Mouse (Mus musculus) forebrain, embryonic 12.5 days (tissue): ENCODE measurements around the gene Prkcq. TPM values are rescaled to one million over a fixed set of nuclear protein-coding genes. Genes with fewer than 3 reads are reported as not detected.

Experiments
- ATAC-seq: fragments of 200-750 bp; cut with Nextera tagmentation; 2 replicates; pipeline ENCODE4 v1.8.0; 2017; ENCODE audit warnings: moderate TSS enrichment; ENCODE audit not compliant: low FRiP score
- H3K27ac ChIP-seq: fragments of 300-500 bp; sonication (generic); 2 replicates; pipeline ENCODE4 v1.5.1; 2016; ENCODE audit warnings: mild to moderate bottlenecking
- H3K27me3 ChIP-seq: fragments of 300-500 bp; sonication (generic); 2 replicates; pipeline ENCODE4 v1.6.1; 2016; ENCODE audit warnings: mild to moderate bottlenecking
- H3K36me3 ChIP-seq: fragments of 300-500 bp; sonication (generic); replicated peaks from 2 replicates; pipeline ENCODE4 v1.6.1; 2016; ENCODE audit warnings: mild to moderate bottlenecking
- H3K4me1 ChIP-seq: fragments of 300-500 bp; sonication (generic); 2 replicates; pipeline ENCODE4 v1.6.1; 2016
- H3K4me2 ChIP-seq: fragments of 300-500 bp; sonication (generic); 2 replicates; pipeline ENCODE4 v1.6.1; 2016; ENCODE audit warnings: mild to moderate bottlenecking, moderate library complexity
- H3K4me3 ChIP-seq: fragments of 300-500 bp; sonication (generic); replicated peaks from 2 replicates; pipeline ENCODE4 v1.5.1; 2016; ENCODE audit warnings: mild to moderate bottlenecking
- H3K9ac ChIP-seq: fragments of 300-500 bp; sonication (generic); 2 replicates; pipeline ENCODE4 v1.6.1; 2016; ENCODE audit warnings: mild to moderate bottlenecking
- H3K9me3 ChIP-seq: fragments of 300-500 bp; sonication (generic); 2 replicates; pipeline ENCODE4 v1.6.1; 2016
- WGBS: fragments of 180-500 bp; shearing (Covaris S2); methylation state at CpG from one replicate; pipeline ENCODE4 v1.1.7; 2016; 5-methylcytosine and 5-hydroxymethylcytosine counted together
- polyA plus RNA-seq: library from polyadenylated mRNA; unstranded; fragments of >200 nt; fragmentation: Nextera tagmentation; extraction: Ambion mirVana; gene quantifications from 2 replicates; pipeline ENCODE4 v1.2.1, GENCODE M21; 2016

The Prkcq gene
- polyA plus RNA-seq, 1 experiment from 2014 or later, result 1.3 TPM

DNA sequence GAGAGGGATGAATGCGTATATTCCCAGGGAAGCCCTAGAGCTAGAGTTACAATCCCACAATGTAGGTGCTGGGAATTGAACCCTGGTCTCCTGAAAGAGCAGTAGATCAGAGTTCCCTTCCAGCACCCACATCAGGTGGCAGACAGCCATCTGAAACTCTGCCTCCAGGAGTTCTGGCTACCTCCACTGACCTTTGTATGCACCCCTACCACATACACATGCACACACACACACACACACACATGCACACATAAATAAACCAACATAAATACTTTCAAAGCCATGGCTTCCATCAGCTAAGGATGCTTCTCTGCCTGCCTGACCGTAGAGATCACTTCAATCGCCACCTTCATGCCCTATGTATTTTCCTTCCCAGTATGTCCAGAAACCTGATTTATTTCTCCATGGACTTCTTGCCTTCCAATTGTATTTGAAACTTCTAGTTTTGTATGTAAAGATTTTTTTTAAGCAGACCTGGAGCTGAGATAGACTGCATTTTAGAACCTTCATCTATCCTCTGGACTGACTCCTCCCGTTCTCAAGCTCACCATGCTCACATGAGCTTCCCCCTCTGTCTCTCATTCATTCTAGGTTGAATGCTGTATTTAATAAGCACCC lies 17.4 kb downstream of the Prkcq start:
- no peak for ATAC-seq
- WGBS, result 93% methylated on average over 4 of the region's 4 CpGs
- H3K27me3 ChIP-seq, result no peaks in the 10 kb centered on the region
- H3K4me2 ChIP-seq, result no peak overlapping the region
- H3K4me3 ChIP-seq, result no peak overlapping the region
- H3K4me1 ChIP-seq, result no peaks in the 10 kb centered on the region
- no peaks in the 10 kb centered on the region for H3K36me3 ChIP-seq
- H3K27ac ChIP-seq, result no peak overlapping the region
- no peak overlapping the region for H3K9ac ChIP-seq
- no peaks in the 10 kb centered on the region for H3K9me3 ChIP-seq

GRCm38 (mm10) chr2:11192281-11193098 lies 20.6 kb downstream of the Prkcq start:
- H3K4me3 ChIP-seq, result no peak overlapping the region
- WGBS, result 78% methylated on average over 12 of the region's 12 CpGs
- ATAC-seq, result no peak
- H3K27me3 ChIP-seq, result no peaks in the 10 kb centered on the region
- no peaks in the 10 kb centered on the region for H3K36me3 ChIP-seq
- no peaks in the 10 kb centered on the region for H3K4me1 ChIP-seq
- no peak overlapping the region for H3K9ac ChIP-seq
- H3K27ac ChIP-seq, result no peak overlapping the region
- H3K4me2 ChIP-seq, result no peak overlapping the region
- H3K9me3 ChIP-seq, result no peaks in the 10 kb centered on the region

- Histone ChIP-seq H3K4me2 (no peak overlapping the region), H3K4me1 (no peaks in the 10 kb centered on the region), H3K27ac (no peak overlapping the region), H3K9ac (no peak overlapping the region), H3K9me3 (no peaks in the 10 kb centered on the region), H3K4me3 (no peak overlapping the region), H3K36me3 (no peaks in the 10 kb centered on the region), H3K27me3 (no peaks in the 10 kb centered on the region)
- no peak for ATAC-seq
- 87% methylated on average over 6 of the region's 6 CpGs for WGBS
Measured at GRCm38 (mm10) chr2:11193099-11193618, 21.3 kb downstream of the Prkcq start.

GRCm38 (mm10) chr2:11194732-11195340 lies 22.9 kb downstream of the Prkcq start:
- 86% methylated on average over 5 of the region's 5 CpGs for WGBS
- Histone ChIP-seq H3K4me2 (no peak overlapping the region), H3K27me3 (no peaks in the 10 kb centered on the region), H3K4me1 (no peaks in the 10 kb centered on the region), H3K27ac (no peak overlapping the region), H3K9ac (no peak overlapping the region), H3K36me3 (no peaks in the 10 kb centered on the region), H3K4me3 (no peak overlapping the region), H3K9me3 (no peaks in the 10 kb centered on the region)
- ATAC-seq, result no peak

DNA sequence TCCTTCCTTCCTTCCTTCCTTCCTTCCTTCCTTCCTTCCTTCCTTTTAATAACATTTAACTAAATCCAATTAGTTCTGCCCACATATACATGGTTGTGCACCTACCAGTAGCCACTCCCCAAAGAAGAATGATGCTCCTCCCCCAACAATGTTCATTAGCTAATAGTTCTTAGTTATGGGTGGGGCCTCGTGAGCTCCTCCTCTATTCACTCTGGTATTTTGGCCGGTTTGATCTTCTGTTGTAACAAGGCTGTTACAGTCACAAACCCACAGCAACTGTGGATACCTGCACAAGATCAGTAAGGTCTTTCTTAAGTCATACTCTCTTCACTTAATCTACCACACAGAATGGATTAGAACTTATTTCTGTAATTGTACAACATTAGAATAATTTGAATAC lies 24.2 kb downstream of the Prkcq start:
- 81% methylated on average over 2 of the region's 2 CpGs for WGBS
- no peak overlapping the region for H3K4me2 ChIP-seq

GRCm38 (mm10) chr2:11196952-11197559 lies 25.1 kb downstream of the Prkcq start:
- no peak overlapping the region for H3K4me2 ChIP-seq
- H3K4me3 ChIP-seq, result no peak overlapping the region
- no peak overlapping the region for H3K9ac ChIP-seq
- H3K27me3 ChIP-seq, result no peaks in the 10 kb centered on the region
- ATAC-seq, result no peak
- no peaks in the 10 kb centered on the region for H3K9me3 ChIP-seq
- H3K4me1 ChIP-seq, result no peaks in the 10 kb centered on the region
- no peaks in the 10 kb centered on the region for H3K36me3 ChIP-seq
- H3K27ac ChIP-seq, result no peak overlapping the region
- WGBS, result 90% methylated on average over 5 of the region's 5 CpGs

More for the DNA sequence above, 24.2 kb downstream of the Prkcq start:
- Histone ChIP-seq H3K36me3 (no peaks in the 10 kb centered on the region), H3K27me3 (no peaks in the 10 kb centered on the region), H3K4me1 (no peaks in the 10 kb centered on the region), H3K27ac (no peak overlapping the region), H3K9me3 (no peaks in the 10 kb centered on the region), H3K4me3 (no peak overlapping the region), H3K9ac (no peak overlapping the region)
- ATAC-seq, result no peak

DNA sequence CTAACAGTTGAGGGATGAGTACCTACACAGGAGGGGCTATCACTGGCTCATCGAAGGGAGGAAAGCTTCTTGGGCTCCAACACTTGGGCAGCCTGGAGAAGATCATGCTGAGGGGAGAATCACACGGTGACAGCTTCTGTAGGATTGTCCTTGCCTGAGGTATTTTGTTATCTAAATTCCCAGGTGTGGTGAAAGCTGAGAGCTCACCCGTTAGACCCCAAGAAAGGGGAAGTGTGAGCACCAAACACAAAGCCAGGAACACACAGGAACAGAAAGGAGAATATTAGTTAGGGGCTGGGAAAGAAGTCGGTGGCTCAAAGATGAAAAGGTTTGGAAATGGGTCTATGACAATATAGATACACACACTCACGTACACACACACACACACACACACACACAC lies 27.7 kb downstream of the Prkcq start:
- Histone ChIP-seq H3K4me3 (no peak overlapping the region), H3K9me3 (no peaks in the 10 kb centered on the region), H3K4me2 (no peak overlapping the region), H3K27me3 (no peaks in the 10 kb centered on the region), H3K36me3 (no peaks in the 10 kb centered on the region), H3K9ac (no peak overlapping the region), H3K4me1 (no peaks in the 10 kb centered on the region), H3K27ac (no peak overlapping the region)
- 86% methylated on average over 5 of the region's 5 CpGs for WGBS
- no peak for ATAC-seq

DNA sequence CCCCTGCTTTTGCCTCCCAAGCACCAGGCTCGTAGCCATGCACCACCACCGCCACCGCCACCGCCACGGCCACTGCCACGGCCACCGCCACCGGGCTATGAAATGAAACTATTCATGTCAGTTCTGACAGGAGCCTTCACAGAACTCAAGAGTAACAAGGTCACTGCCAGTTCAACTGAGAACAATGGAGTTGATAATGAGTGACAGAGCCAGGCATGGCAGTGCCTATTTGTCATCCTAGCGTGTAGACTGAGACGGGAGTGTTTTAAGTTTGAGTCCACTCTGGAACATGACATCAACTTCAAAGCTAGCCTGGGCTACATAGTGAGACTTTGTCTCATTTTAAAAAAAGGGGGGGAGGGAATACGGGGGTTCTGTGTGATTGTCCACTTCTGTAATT lies 30.9 kb downstream of the Prkcq start:
- Histone ChIP-seq H3K27me3 (no peaks in the 10 kb centered on the region), H3K4me1 (no peaks in the 10 kb centered on the region), H3K27ac (no peak overlapping the region), H3K4me3 (no peak overlapping the region), H3K9ac (no peak overlapping the region), H3K4me2 (no peak overlapping the region), H3K9me3 (no peaks in the 10 kb centered on the region), H3K36me3 (no peaks in the 10 kb centered on the region)
- WGBS, result 89% methylated on average over 11 of the region's 11 CpGs
- no peak for ATAC-seq

DNA sequence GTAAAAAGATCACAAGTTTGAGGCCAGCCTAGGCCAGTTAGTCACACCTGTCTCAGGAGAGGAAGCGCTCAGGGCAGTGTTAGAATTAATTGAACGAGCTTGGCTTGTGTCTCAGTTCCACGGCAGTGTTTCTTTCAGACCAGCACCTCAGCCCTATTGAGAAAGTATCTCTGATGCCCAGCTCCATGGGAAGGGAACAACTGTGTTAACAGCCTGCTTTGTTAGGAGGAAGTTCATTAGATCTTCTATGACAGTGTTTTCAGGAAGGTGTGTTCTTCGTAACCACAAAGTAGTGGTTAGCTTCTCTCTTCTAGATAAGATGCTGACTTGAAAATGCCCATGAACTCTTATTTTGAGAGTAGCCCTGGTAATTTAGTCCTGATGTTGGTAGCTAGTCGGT lies 31.4 kb downstream of the Prkcq start:
- H3K4me3 ChIP-seq, result no peak overlapping the region
- WGBS, result 78% methylated on average over 5 of the region's 5 CpGs
- no peak overlapping the region for H3K27ac ChIP-seq
- no peaks in the 10 kb centered on the region for H3K9me3 ChIP-seq
- no peak overlapping the region for H3K4me2 ChIP-seq
- no peaks in the 10 kb centered on the region for H3K36me3 ChIP-seq
- H3K27me3 ChIP-seq, result no peaks in the 10 kb centered on the region
- no peak for ATAC-seq
- no peak overlapping the region for H3K9ac ChIP-seq
- no peaks in the 10 kb centered on the region for H3K4me1 ChIP-seq

DNA sequence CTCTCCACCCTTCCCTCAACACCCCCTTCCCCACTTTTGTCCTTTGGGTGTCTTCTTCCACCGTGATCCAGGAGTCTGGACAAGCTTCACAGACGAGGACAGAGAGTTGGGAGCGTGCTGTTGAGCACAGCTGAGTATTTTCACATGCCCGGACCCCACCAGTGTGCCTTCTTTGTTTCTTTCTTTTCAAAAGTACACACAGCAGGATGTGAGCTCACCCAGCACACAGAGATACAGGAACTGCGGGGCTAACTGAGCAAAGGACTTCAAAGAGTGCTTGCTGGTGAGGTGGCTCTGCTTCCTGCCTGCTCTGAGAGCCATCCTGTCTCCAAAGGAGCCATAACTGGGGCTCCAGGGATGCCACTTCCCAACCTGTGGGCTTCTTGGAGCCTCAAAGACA lies 32.3 kb downstream of the Prkcq start:
- no peak overlapping the region for H3K9ac ChIP-seq
- H3K4me2 ChIP-seq, result no peak overlapping the region
- no peaks in the 10 kb centered on the region for H3K27me3 ChIP-seq
- no peak overlapping the region for H3K4me3 ChIP-seq
- ATAC-seq, result no peak
- H3K36me3 ChIP-seq, result no peaks in the 10 kb centered on the region
- H3K9me3 ChIP-seq, result no peaks in the 10 kb centered on the region
- no peaks in the 10 kb centered on the region for H3K4me1 ChIP-seq
- H3K27ac ChIP-seq, result no peak overlapping the region
- WGBS, result 62% methylated on average over 5 of the region's 5 CpGs

DNA sequence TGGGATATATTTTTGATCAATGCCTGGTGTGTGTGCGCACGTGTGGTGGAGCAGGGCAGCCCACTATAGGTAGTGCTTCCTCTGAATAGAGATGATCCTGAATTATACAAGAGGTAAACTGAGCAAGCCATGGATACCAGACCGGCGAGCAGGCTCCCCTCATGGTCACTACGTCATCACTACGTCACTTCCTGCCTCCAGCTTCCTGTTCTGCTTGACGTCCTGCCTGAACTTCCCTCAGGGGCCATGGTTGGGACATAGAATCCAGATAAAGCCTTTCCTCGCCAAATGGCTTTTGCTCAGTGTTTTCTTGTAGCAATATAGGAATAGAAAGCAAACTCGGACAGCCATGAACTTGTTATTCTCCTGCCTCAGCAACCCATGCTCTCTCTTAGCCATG lies 33.1 kb downstream of the Prkcq start:
- H3K9ac ChIP-seq, result no peak overlapping the region
- WGBS, result 91% methylated on average over 9 of the region's 9 CpGs
- H3K27me3 ChIP-seq, result no peaks in the 10 kb centered on the region
- H3K4me3 ChIP-seq, result no peak overlapping the region
- no peaks in the 10 kb centered on the region for H3K9me3 ChIP-seq
- ATAC-seq, result no peak
- H3K4me1 ChIP-seq, result 0 out of 2 replicates have a peak, but pooled peaks cover 2% of the 10 kb centered on the region
- no peaks in the 10 kb centered on the region for H3K36me3 ChIP-seq
- no peak overlapping the region for H3K27ac ChIP-seq
- H3K4me2 ChIP-seq, result no peak overlapping the region

- Histone ChIP-seq H3K36me3 (no peaks in the 10 kb centered on the region), H3K4me1 (peaks cover 6% of the 10 kb centered on the region; the same call in 1 of the 2 replicates), H3K27ac (no peak overlapping the region), H3K9ac (no peak overlapping the region), H3K4me2 (no peak overlapping the region), H3K9me3 (no peaks in the 10 kb centered on the region), H3K27me3 (no peaks in the 10 kb centered on the region), H3K4me3 (no peak overlapping the region)
- WGBS, result 96% methylated on average over 6 of the region's 6 CpGs
- no peak for ATAC-seq
Measured at GRCm38 (mm10) chr2:11205720-11206119, 33.8 kb downstream of the Prkcq start.
